Mouse (Mus musculus) hindlimb bud, embryonic 11.5 days (tissue): ENCODE data around the gene Irf3.

Source experiments
- DNase-seq: peaks from one replicate; pipeline ENCODE4 v3.0.0-alpha.2; 2012; ENCODE audit warnings: low read depth, low spot score; ENCODE audit errors: extremely low spot score

The Irf3 gene

GRCm38 (mm10) chr7:44973415-44974130, 23.9 kb upstream of the Irf3 start:
- DNase-seq: no peak

GRCm38 (mm10) chr7:44974383-44975116, 22.9 kb upstream of the Irf3 start, which contains the start of gene Cpt1c:
Cpt1c (minus strand) TSS chr7:44974851.
- no peak for DNase-seq

GRCm38 (mm10) chr7:44975117-44975419, 22.4 kb upstream of the Irf3 start:
- no peak for DNase-seq

- DNase-seq: no peak
These were observed 19.1 kb upstream of the Irf3 start for GRCm38 (mm10) chr7:44978300-44978699.

- no peak for DNase-seq
These were observed 15.9 kb upstream of the Irf3 start for GRCm38 (mm10) chr7:44981539-44981938.

GRCm38 (mm10) chr7:44983085-44983484, 14.4 kb upstream of the Irf3 start:
- no peak for DNase-seq

GRCm38 (mm10) chr7:44983944-44984832, 13.3 kb upstream of the Irf3 start:
- DNase-seq: no peak

GRCm38 (mm10) chr7:44984833-44985164, 12.6 kb upstream of the Irf3 start:
- DNase-seq: no peak

GRCm38 (mm10) chr7:44985595-44986191, 11.8 kb upstream of the Irf3 start:
- DNase-seq: no peak

- peak; percentile 98 for DNase-seq
These were observed 11.1 kb upstream of the Irf3 start, which contains the start of gene Prmt1 for GRCm38 (mm10) chr7:44986192-44986878. Prmt1 (minus strand) TSS chr7:44986568.

GRCm38 (mm10) chr7:44986879-44987718, 10.3 kb upstream of the Irf3 start:
- DNase-seq: peak; percentile 64

- DNase-seq: no peak
These were observed 776 bp upstream of the Irf3 start for GRCm38 (mm10) chr7:44996672-44997071.

- DNase-seq: no peak
These were observed 536 bp downstream of the Irf3 start for GRCm38 (mm10) chr7:44997940-44998428.

- DNase-seq: no peak
These were observed 1.1 kb downstream of the Irf3 start, which contains the start of gene Bcl2l12 for GRCm38 (mm10) chr7:44998501-44998955. Bcl2l12 (minus strand) TSS chr7:44998712.

- DNase-seq: no peak
These were observed 2.3 kb downstream of the Irf3 start for GRCm38 (mm10) chr7:44999753-45000152.

GRCm38 (mm10) chr7:45000539-45001114, 3.2 kb downstream of the Irf3 start:
- no peak for DNase-seq

- no peak for DNase-seq
These were observed 5.0 kb downstream of the Irf3 start for GRCm38 (mm10) chr7:45002440-45002839.

- DNase-seq: no peak
These were observed 7.1 kb downstream of the Irf3 start for GRCm38 (mm10) chr7:45004546-45004945.
